Mouse (Mus musculus): ENCODE data around the gene Crygb. TPM values are rescaled to one million over a fixed set of nuclear protein-coding genes. Genes with fewer than 3 reads are reported as not detected.
"Not testable (repeated sequence)": the region's sequence is repeated elsewhere in the genome, so short reads cannot be mapped to it uniquely, and the experiment has no call there.

Gene Crygb
- polyA plus RNA-seq, 1 experiment from 2014 or later, result not detected

DNA sequence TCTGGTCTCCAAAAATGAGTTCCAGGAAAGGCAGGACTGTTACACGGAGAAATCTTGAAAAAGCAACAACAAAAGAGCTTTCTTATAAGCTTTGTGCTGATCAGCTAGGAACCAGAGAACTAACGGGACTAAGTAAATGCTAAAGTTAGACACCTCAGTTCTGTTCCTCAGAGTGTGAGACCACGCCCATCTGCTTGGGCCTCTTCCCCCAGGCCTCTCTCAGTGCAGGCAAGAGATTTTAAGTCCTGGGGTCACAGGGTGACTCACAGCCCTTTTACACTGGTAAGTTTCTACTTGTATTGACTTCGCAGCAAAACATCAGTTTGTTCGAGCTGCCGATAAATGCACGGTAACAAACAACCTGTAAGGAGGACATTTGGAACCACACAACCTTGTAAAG lies 30.4 kb downstream of the Crygb start:
- DNase-seq (ENCODE audit: extremely low spot score, low spot score), result no peak
- Histone ChIP-seq H3K4me3 (no peak overlapping the region), H3K9me3 (no peaks in the 10 kb centered on the region), H3K27ac (peak overlapping the region; percentile 62), H3K36me3 (replicated peaks) (no peaks in the 10 kb centered on the region), H3K27me3 (ENCODE audit: poor library complexity, severe bottlenecking) (peaks cover 8% of the 10 kb centered on the region; the same call in 1 of the 2 replicates), H3K4me1 (peaks cover 31% of the 10 kb centered on the region)
- 57% methylated on average over 7 of the region's 7 CpGs for WGBS

DNA sequence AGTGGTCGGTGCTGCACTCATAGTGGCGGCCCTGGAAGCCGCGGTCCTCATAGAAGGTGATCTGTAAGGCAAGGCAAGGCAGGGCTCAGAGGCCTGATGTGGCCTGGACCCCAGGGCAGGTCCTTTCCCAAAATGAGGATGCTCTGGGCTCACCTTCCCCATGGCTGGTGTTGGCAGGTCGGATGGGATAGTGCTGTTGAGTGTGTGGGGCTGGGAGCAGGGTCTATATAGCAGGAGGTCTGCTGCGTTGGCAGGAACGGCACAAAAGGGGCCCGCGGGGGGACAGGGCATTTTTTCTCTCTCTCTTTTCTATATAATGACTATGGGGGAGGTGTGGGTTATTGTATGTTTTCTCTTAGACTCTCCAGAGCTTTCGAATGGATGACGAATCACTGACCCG lies 31.1 kb downstream of the Crygb start, which contains the start of gene Cryge:
Cryge (minus strand) TSS at position 198 of the 400 bp plus-strand sequence.
- peak within 1 kb of the TSS; percentile 62 for H3K27ac ChIP-seq
- DNase-seq (ENCODE audit: extremely low spot score, low spot score), result peak; percentile 18
- H3K4me1 ChIP-seq, result peaks cover 31% of the 10 kb centered on the region
- H3K27me3 ChIP-seq (ENCODE audit: poor library complexity, severe bottlenecking); H3K9me3 ChIP-seq; H3K36me3 ChIP-seq (replicated peaks); H3K4me3 ChIP-seq: not testable (repeated sequence)
- WGBS, result 63% methylated on average over 12 of the region's 12 CpGs

DNA sequence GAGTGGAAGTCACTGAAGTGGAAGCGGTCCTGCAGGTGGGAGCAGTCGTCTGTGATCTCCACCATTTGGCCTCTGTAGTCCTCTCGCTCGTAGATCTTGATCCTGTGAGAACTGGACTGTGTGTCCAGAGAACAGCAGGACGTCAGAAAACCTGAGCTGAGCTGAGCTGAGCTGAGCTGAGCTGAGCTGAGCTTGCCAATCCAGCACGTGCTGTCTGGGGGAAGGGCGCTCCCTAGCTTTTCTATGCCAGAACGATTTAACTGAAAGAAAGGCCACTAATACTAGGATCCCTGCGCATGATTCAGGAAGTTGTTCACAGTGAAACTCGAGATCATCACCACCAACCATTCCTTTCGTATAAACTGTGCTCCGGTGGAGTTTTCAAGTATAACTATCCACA lies 33.3 kb downstream of the Crygb start:
- Histone ChIP-seq H3K27me3 (ENCODE audit: poor library complexity, severe bottlenecking) (peaks cover 8% of the 10 kb centered on the region; the same call in 1 of the 2 replicates), H3K4me3 (no peak overlapping the region), H3K9me3 (no peaks in the 10 kb centered on the region), H3K36me3 (replicated peaks) (no peaks in the 10 kb centered on the region), H3K27ac (no peak overlapping the region; the same call in 1 of the 2 replicates), H3K4me1 (peaks cover 31% of the 10 kb centered on the region)
- 60% methylated on average over 12 of the region's 12 CpGs for WGBS
- no peak for DNase-seq (ENCODE audit: extremely low spot score, low spot score)

DNA sequence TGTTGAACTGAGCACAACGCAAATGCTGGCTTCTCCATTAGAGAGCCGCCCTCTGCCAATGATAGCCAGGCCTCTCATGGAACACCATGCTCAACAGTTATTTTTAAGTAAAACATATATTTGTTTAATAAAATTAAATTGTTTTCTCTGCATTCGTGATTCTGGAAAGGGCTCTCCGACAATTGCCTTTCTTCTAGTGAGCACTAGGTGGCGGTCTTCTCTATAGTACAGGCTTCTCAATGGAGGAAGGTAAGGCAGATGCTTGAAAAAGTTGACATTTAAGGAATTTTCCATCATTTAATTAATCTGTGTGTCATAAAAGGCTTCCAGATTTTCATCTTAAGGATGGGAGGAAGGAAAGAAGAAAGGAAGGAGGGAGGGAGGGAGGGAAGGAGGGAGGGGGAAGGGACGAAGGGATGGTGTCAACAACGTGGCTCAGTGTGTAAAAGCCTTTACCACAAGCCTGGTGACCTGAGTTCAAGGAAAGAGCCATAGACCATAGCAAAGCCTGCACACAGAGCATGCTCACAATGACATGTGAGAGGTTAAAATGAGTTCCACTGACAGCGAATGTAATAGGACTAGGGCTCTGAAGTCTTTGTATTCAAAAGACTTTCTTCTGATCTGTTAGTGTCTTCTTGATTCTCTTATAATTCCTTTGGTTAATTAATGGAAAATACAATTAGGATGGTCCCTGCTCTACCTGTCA lies 35.5 kb downstream of the Crygb start:
- WGBS, result 40% methylated on average over 8 of the region's 8 CpGs
- H3K4me1 ChIP-seq, result peaks cover 23% of the 10 kb centered on the region
- peaks cover 8% of the 10 kb centered on the region; the same call in 1 of the 2 replicates for H3K27me3 ChIP-seq (ENCODE audit: poor library complexity, severe bottlenecking)
- H3K36me3 ChIP-seq (replicated peaks), result no peaks in the 10 kb centered on the region
- H3K4me3 ChIP-seq, result no peak overlapping the region
- no peaks in the 10 kb centered on the region for H3K9me3 ChIP-seq
- no peak overlapping the region for H3K27ac ChIP-seq
- DNase-seq (ENCODE audit: extremely low spot score, low spot score), result no peak

DNA sequence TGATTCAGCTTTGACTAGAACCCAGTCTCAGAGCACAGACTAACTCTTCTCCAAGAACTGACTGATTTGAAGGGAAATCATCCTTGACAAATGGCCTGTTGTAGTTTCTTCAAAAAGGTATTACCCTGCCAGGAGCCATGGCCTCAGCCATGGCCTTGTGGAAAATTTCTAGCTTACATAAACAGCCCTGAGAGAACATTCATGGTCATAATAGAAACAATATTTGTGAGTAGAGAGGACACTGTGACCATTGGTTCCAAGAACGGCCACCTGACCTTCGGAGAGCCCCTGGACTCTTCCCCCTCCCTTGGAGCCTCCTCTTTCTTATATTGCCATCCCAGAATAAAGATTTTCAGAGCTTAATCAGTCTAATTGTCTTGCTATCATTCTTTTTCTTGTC lies 38.7 kb downstream of the Crygb start:
- H3K9me3 ChIP-seq, result no peaks in the 10 kb centered on the region
- DNase-seq (ENCODE audit: extremely low spot score, low spot score), result no peak
- H3K27me3 ChIP-seq (ENCODE audit: poor library complexity, severe bottlenecking), result no peaks in the 10 kb centered on the region
- H3K27ac ChIP-seq, result no peak overlapping the region
- no peaks in the 10 kb centered on the region for H3K36me3 ChIP-seq (replicated peaks)
- peaks cover under 1% of the 10 kb centered on the region; the same call in 1 of the 2 replicates for H3K4me1 ChIP-seq
- 92% methylated on average over 2 of the region's 2 CpGs for WGBS
- no peak overlapping the region for H3K4me3 ChIP-seq

- H3K4me3 ChIP-seq, result no peak overlapping the region
- no peaks in the 10 kb centered on the region for H3K9me3 ChIP-seq
- no peak for DNase-seq (ENCODE audit: extremely low spot score, low spot score)
- no peaks in the 10 kb centered on the region for H3K36me3 ChIP-seq (replicated peaks)
- no peak overlapping the region for H3K27ac ChIP-seq
- no peaks in the 10 kb centered on the region for H3K4me1 ChIP-seq
- H3K27me3 ChIP-seq (ENCODE audit: poor library complexity, severe bottlenecking), result no peaks in the 10 kb centered on the region
- 92% methylated on average over 3 of the region's 3 CpGs for WGBS
These were observed 40.3 kb downstream of the Crygb start for GRCm38 (mm10) chr1:65041837-65042236.

DNA sequence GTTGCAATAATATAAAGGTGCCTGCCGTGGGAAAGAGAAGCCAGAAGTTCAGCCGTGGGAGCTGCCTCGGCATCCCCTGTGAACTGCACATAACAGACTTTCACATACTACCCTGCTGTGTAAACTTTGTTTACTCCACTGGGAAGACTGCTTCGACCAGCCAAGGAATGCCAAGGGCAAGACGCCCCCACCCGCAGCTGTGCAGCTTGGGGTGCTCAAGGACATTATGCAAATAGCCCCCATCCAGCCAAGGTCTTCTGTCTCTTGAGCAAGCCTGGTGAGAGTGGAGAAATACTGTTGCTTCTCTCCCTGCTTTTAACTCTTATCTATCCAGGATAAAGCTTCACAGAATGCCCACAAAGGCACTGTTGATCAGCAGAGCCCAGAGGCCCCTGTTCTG lies 41.3 kb downstream of the Crygb start:
- Histone ChIP-seq H3K27me3 (ENCODE audit: poor library complexity, severe bottlenecking) (no peaks in the 10 kb centered on the region), H3K9me3 (no peaks in the 10 kb centered on the region), H3K27ac (no peak overlapping the region), H3K4me3 (no peak overlapping the region), H3K4me1 (no peaks in the 10 kb centered on the region), H3K36me3 (replicated peaks) (no peaks in the 10 kb centered on the region)
- WGBS, result 90% methylated on average over 6 of the region's 6 CpGs
- DNase-seq (ENCODE audit: extremely low spot score, low spot score), result no peak

- no peaks in the 10 kb centered on the region for H3K9me3 ChIP-seq
- WGBS, result 83% methylated on average over 3 of the region's 3 CpGs
- H3K36me3 ChIP-seq (replicated peaks), result no peaks in the 10 kb centered on the region
These were observed 42.4 kb downstream of the Crygb start for GRCm38 (mm10) chr1:65039679-65040078.

DNA sequence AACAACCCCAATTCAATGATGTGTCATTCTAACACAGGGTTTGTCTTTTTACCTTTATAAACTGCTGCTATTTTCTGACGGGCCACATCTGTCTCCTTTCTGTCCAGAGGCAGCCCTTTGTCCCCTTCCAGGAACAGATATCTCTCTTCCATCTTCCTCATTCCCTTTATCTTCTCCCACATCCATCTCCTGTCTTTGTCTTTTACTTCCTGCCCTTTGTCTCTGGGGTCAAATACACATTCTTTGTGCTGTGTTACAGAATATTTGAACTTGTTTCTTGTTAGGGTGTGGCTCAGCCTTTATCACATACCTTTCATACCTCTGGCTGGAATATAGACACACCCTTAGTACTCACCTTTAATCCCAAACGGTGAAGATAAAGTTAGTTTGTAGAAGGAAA lies 44.5 kb downstream of the Crygb start:
- 74% methylated on average over 2 of the region's 2 CpGs for WGBS
- no peaks in the 10 kb centered on the region for H3K9me3 ChIP-seq
- no peak for DNase-seq (ENCODE audit: extremely low spot score, low spot score)
- H3K36me3 ChIP-seq (replicated peaks), result no peaks in the 10 kb centered on the region
- H3K4me3 ChIP-seq, result no peak overlapping the region
- no peaks in the 10 kb centered on the region for H3K4me1 ChIP-seq
- no peaks in the 10 kb centered on the region for H3K27me3 ChIP-seq (ENCODE audit: poor library complexity, severe bottlenecking)
- H3K27ac ChIP-seq, result no peak overlapping the region

More at GRCm38 (mm10) chr1:65039679-65040078, 42.4 kb downstream of the Crygb start:
- Histone ChIP-seq H3K4me1 (no peaks in the 10 kb centered on the region), H3K27me3 (ENCODE audit: poor library complexity, severe bottlenecking) (no peaks in the 10 kb centered on the region), H3K27ac (no peak overlapping the region), H3K4me3 (no peak overlapping the region)
- no peak for DNase-seq (ENCODE audit: extremely low spot score, low spot score)

DNA sequence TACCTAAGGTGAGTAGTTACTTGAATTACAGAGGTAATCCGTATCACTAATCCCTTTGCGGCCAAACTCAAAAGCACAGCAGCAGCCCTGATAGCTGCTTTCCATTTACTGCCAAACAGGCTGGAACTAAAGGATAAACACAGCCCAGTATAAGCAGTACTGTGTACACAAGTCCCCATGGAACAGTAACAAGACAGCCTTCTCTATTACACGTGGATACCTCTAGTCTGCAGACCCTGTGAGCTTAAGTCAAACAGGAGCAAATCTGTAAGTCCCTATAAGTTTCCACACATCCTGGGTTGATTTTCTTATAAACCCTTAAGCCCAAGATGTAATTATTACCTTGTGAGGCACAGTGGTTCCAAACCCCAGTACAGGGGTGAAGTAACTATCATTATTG lies 46.6 kb downstream of the Crygb start:
- Histone ChIP-seq H3K4me3 (no peak overlapping the region), H3K9me3 (no peaks in the 10 kb centered on the region), H3K36me3 (replicated peaks) (no peaks in the 10 kb centered on the region), H3K27me3 (ENCODE audit: poor library complexity, severe bottlenecking) (no peaks in the 10 kb centered on the region), H3K4me1 (no peaks in the 10 kb centered on the region), H3K27ac (no peak overlapping the region)
- no peak for DNase-seq (ENCODE audit: extremely low spot score, low spot score)
- WGBS, result 19% methylated on average over 3 of the region's 3 CpGs

DNA sequence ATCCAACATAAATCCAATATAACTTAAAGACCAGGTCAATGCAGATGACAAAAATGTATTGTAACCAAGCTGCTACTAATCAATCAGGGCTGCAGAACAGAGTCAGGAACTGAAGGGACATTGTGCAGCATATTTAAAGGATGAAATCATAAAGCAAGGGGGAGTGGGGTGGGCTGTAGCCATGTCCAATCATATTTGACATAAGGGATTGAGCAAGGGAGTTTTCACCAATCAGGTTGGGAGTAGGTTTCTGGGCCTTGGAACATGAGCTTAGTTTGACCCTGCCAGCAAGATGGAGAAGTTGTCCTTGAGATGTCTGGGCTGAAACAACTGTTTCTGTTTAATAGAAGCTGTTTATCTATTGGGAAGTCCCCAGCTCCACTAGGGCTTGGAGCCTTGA lies 49.4 kb downstream of the Crygb start, which contains the start of gene Akr1cl:
Akr1cl (minus strand) TSS at position 119 of the 400 bp plus-strand sequence.
- DNase-seq (ENCODE audit: extremely low spot score, low spot score), result no peak
- H3K4me3 ChIP-seq, result no peak within 1 kb of the TSS
- no peaks in the 10 kb centered on the region for H3K9me3 ChIP-seq
- no peaks in the 10 kb centered on the region for H3K36me3 ChIP-seq (replicated peaks)
- H3K27me3 ChIP-seq (ENCODE audit: poor library complexity, severe bottlenecking), result no peaks in the 10 kb centered on the region
- H3K4me1 ChIP-seq, result no peaks in the 10 kb centered on the region
- H3K27ac ChIP-seq, result no peak within 1 kb of the TSS
